Mouse (Mus musculus) midbrain, embryonic 11.5 days (tissue): ENCODE results near the gene Dync1li2. TPM values are rescaled to one million over a fixed set of nuclear protein-coding genes. Genes with fewer than 3 reads are reported as not detected.

Experiments used
- ATAC-seq: fragments of 200-750 bp; cut with Nextera tagmentation; 2 replicates; pipeline ENCODE4 v1.8.0; 2017; ENCODE audit warnings: moderate TSS enrichment, moderate library complexity; ENCODE audit not compliant: low FRiP score
- DNase-seq: peaks from one replicate; pipeline ENCODE4 v3.0.0; 2015; ENCODE audit warnings: low spot score; ENCODE audit errors: missing footprints
- H3K27ac ChIP-seq: fragments of 300-500 bp; sonication (generic); 2 replicates; pipeline ENCODE4 v1.5.1; 2014; ENCODE audit warnings: low read depth, low read length
- H3K27me3 ChIP-seq: fragments of 300-500 bp; sonication (generic); 2 replicates; pipeline ENCODE4 v1.6.1; 2014; ENCODE audit warnings: mild to moderate bottlenecking, low read length, moderate library complexity, mixed read lengths; ENCODE audit not compliant: control insufficient read depth, insufficient read depth
- H3K36me3 ChIP-seq: fragments of 300-500 bp; sonication (generic); 2 replicates; pipeline ENCODE4 v1.6.1; 2014; ENCODE audit warnings: mild to moderate bottlenecking, low read length, moderate library complexity, mixed read lengths; ENCODE audit not compliant: control insufficient read depth, insufficient read depth
- H3K4me1 ChIP-seq: fragments of 300-500 bp; sonication (generic); 2 replicates; pipeline ENCODE4 v1.6.1; 2014; ENCODE audit warnings: low read length; ENCODE audit not compliant: control insufficient read depth, insufficient read depth
- H3K4me2 ChIP-seq: fragments of 300-500 bp; sonication (generic); 2 replicates; pipeline ENCODE4 v1.6.1; 2014; ENCODE audit warnings: mild to moderate bottlenecking, moderate library complexity
- H3K4me3 ChIP-seq: fragments of 300-500 bp; sonication (generic); 2 replicates; pipeline ENCODE4 v1.5.1; 2014; ENCODE audit warnings: low read depth, low read length
- H3K9ac ChIP-seq: fragments of 300-500 bp; sonication (generic); 2 replicates; pipeline ENCODE4 v1.6.1; 2014; ENCODE audit warnings: low read length
- H3K9me3 ChIP-seq: fragments of 300-500 bp; sonication (generic); 2 replicates; pipeline ENCODE4 v1.6.1; 2016; ENCODE audit warnings: low read length; ENCODE audit not compliant: control insufficient read depth
- WGBS: fragments of 180-500 bp; shearing (Covaris S2); extraction: QIAGEN DNeasy Blood & Tissue Kit; methylation state at CpG from one replicate; pipeline ENCODE4 v1.1.7; 2014; 5-methylcytosine and 5-hydroxymethylcytosine counted together
- polyA plus RNA-seq: library from polyadenylated mRNA; unstranded; fragments of >200 nt; fragmentation: Nextera tagmentation; extraction: Ambion mirVana; gene quantifications from 2 replicates; pipeline ENCODE4 v1.2.1, GENCODE M21; 2014

The Dync1li2 gene
- polyA plus RNA-seq, 1 experiment from 2014 or later = 87.6 TPM

DNA sequence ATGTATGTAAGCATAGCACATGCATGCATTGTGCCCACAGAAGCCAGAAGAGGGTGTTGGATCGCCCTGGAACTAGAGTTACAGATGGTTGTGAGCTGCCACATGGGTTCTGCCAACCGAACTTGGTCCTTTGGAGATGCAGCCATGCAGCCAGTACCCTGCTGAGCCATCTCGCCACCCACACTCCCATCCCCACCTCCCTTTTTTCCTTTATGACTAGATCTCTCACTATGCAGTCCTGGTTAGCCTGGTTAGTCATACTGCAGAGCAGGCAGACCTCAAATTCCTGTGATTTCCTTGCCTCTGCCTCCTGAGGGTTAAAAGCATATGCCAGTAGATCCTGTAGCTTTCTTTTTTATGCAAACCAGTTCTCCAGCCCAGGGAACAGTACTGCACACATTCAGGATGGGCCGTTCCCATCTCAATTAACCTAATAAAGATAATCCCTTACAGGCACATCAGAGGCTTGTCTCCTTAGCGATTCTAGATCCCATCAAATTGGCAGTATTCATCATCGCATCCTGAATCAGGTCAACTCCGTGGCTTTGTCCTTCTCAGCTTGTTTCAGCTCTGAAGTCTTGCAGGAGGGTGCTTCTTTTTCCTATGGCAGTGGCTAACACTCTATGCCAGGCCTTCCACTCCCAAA is 32.1 kb downstream of the Dync1li2 start:
- H3K9ac ChIP-seq = no peak overlapping the region
- H3K27me3 ChIP-seq = no peaks in the 10 kb centered on the region
- H3K4me3 ChIP-seq = no peak overlapping the region
- no peaks in the 10 kb centered on the region for H3K4me1 ChIP-seq
- H3K27ac ChIP-seq = no peak overlapping the region
- H3K36me3 ChIP-seq = no peaks in the 10 kb centered on the region
- ATAC-seq (no peak), DNase-seq (no peak)
- 45% methylated on average over 7 of the region's 7 CpGs for WGBS
- no peaks in the 10 kb centered on the region for H3K9me3 ChIP-seq
- H3K4me2 ChIP-seq = no peak overlapping the region

DNA sequence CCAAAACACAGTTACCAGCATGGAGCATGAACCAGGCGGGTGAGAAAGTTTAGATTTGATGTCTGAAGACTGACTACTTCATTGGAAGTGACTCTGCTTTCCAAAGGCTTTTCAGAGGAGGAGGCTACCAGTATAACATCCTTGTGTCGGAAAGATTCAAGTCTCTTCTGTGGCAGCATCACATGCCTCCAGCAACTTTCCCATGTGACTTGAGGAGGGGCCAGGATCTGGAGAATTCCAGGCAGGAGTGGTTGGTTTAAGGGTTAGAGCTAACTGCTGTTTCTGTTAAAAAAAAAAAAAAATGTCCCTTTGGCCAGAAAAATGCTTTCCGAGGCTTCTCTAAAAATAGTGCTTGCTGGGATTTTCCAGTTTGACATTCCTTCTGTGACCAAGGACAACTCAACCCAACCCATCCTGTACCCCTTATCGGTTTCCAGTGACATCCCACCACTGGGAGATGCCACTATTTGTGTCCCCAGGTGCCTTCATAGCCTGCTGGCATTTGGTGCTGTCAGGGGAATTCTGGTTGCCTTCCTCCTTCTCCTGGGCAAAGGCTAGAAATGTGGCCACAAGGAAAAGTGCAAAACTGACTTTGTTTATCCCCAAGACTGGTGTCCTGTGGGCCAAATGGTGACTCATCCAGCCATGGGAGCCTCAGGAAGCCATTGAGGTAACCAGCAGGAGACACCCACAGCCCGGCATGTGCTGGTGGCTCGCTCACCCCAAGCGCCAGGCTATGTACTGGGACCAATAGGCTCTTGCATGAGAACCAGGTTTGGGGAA is 34.3 kb downstream of the Dync1li2 start:
- Histone ChIP-seq H3K9ac (no peak overlapping the region), H3K4me1 (no peaks in the 10 kb centered on the region), H3K4me3 (no peak overlapping the region), H3K4me2 (no peak overlapping the region), H3K9me3 (no peaks in the 10 kb centered on the region), H3K36me3 (no peaks in the 10 kb centered on the region), H3K27me3 (no peaks in the 10 kb centered on the region), H3K27ac (no peak overlapping the region)
- WGBS = 87% methylated on average over 7 of the region's 7 CpGs
- ATAC-seq (no peak), DNase-seq (no peak)

DNA sequence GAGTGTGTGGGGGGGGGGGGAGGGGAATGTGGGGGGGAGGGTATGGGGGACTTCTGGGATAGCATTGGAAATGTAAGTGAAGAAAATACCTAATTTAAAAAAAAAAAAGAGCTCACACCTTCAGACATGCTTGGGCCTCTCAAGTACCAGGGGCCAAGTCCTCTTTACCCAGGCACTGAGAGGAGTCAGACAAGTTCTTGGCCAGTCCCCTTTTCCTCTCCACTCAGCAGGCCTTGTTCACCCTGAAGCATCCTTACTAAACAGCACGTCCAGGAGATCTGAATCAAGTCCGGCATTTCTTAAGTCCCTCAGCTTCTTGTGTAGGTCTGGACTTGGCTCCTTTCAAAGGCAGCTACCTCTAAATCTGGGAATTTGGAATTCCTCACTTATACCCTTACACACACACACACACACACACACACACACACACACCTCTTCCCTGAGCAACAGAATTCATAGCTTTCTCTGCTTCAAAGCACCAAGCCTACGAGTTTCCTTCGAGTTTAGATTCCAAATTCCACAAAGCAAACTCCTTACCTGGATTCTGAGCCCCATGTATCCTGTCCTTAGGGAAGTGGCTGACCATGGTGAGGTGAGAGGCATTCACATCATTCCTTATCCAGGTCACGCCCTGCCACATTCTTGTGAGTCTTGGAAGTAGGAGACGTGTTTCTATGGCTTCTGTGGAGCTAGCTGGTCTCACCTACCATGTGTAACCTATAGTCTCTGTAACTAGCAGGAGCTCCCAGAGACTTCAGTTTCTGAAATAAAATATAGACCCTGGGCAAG is 36.3 kb downstream of the Dync1li2 start:
- ATAC-seq (no peak), DNase-seq (no peak)
- Histone ChIP-seq H3K9ac (no peak overlapping the region), H3K27me3 (no peaks in the 10 kb centered on the region), H3K36me3 (no peaks in the 10 kb centered on the region), H3K27ac (no peak overlapping the region), H3K4me1 (no peaks in the 10 kb centered on the region), H3K4me2 (no peak overlapping the region), H3K9me3 (no peaks in the 10 kb centered on the region), H3K4me3 (no peak overlapping the region)
- WGBS = 78% methylated on average over 6 of the region's 6 CpGs

DNA sequence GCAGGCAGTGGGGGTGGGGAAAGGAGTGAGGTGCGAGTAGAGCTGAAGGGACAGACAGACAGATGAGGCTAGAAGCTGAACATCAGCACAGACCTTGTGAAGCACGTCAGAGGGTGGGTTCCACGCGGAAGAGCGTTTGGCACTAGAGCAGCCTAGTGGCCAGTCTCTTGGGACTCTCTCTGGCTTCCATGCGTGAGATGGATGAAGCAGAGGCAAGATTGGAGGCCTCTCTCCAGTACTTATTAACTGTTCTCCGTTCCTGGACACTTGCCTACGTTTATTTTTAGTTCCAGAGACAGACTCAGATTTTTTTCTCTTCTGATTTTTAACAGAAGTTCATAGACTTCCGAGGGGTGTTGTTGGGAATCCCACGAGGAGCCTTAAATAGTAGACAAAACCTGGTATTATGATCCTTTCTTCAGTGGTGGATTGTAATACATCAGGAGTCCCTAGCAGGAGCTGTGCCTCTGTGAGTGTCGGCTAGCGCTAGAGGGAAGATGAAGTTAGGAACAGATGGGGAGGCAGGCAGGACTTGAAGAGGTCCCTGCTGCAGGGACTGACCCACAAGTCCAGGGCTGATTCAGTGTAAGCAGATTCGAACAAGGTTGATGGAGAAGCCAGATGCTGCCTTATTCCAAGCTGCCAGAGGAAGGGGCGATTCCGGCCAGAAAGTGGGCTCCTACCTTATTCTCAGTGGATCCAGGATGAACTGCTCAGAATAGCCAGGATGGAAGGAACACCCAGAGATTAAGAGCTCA is 37.2 kb downstream of the Dync1li2 start:
- H3K27me3 ChIP-seq = no peaks in the 10 kb centered on the region
- H3K36me3 ChIP-seq = no peaks in the 10 kb centered on the region
- WGBS = 78% methylated on average over 15 of the region's 15 CpGs

DNA sequence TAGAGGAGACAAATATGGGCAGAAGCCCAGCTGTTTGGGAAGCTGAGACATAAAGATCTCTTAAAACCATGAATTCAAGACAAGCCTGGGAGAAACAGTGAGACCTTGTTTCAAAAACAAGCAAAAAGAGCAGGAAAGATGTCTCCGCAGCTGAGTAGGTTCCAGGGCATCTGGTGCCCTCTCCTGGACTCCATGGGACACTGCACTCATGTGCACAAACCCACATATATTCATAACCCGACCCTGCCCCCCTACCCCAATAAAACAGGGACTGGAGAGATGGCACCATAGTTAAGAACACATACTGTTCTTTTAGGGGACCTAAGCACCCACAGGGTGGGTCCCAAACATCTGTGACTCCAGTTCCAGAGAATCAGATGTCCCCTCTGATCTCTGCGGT is 39.3 kb downstream of the Dync1li2 start:
- WGBS = 77% methylated on average over 3 of the region's 3 CpGs
- Histone ChIP-seq H3K4me3 (no peak overlapping the region), H3K27me3 (no peaks in the 10 kb centered on the region), H3K27ac (no peak overlapping the region), H3K4me1 (no peaks in the 10 kb centered on the region), H3K4me2 (no peak overlapping the region), H3K36me3 (no peaks in the 10 kb centered on the region), H3K9me3 (no peaks in the 10 kb centered on the region), H3K9ac (no peak overlapping the region)
- ATAC-seq = no peak
- DNase-seq = no peak

More for the DNA sequence above, 37.2 kb downstream of the Dync1li2 start:
- DNase-seq = no peak
- H3K9me3 ChIP-seq = no peaks in the 10 kb centered on the region
- no peak overlapping the region for H3K27ac ChIP-seq
- no peaks in the 10 kb centered on the region for H3K4me1 ChIP-seq
- no peak overlapping the region for H3K4me2 ChIP-seq
- no peak overlapping the region for H3K4me3 ChIP-seq
- ATAC-seq = no peak
- no peak overlapping the region for H3K9ac ChIP-seq

- 2% methylated on average over 34 of the region's 54 CpGs for WGBS
- Histone ChIP-seq H3K4me3 (peak within 1 kb of the TSS; percentile 83), H3K4me1 (peaks cover 10% of the 10 kb centered on the region), H3K4me2 (peak within 1 kb of the TSS; percentile 97), H3K27ac (no peak within 1 kb of the TSS), H3K9me3 (peaks cover 3% of the 10 kb centered on the region; the same call in 1 of the 2 replicates), H3K27me3 (no peaks in the 10 kb centered on the region), H3K36me3 (no peaks in the 10 kb centered on the region), H3K9ac (peak within 1 kb of the TSS; percentile 79)
- peak; percentile 85 for ATAC-seq
- DNase-seq = peak; percentile 92
Measured at GRCm38 (mm10) chr8:104395703-104396357, 47.0 kb downstream of the Dync1li2 start, which contains the start of gene Cmtm4. Gene Cmtm4 (minus strand): TSS chr8:104395807.

DNA sequence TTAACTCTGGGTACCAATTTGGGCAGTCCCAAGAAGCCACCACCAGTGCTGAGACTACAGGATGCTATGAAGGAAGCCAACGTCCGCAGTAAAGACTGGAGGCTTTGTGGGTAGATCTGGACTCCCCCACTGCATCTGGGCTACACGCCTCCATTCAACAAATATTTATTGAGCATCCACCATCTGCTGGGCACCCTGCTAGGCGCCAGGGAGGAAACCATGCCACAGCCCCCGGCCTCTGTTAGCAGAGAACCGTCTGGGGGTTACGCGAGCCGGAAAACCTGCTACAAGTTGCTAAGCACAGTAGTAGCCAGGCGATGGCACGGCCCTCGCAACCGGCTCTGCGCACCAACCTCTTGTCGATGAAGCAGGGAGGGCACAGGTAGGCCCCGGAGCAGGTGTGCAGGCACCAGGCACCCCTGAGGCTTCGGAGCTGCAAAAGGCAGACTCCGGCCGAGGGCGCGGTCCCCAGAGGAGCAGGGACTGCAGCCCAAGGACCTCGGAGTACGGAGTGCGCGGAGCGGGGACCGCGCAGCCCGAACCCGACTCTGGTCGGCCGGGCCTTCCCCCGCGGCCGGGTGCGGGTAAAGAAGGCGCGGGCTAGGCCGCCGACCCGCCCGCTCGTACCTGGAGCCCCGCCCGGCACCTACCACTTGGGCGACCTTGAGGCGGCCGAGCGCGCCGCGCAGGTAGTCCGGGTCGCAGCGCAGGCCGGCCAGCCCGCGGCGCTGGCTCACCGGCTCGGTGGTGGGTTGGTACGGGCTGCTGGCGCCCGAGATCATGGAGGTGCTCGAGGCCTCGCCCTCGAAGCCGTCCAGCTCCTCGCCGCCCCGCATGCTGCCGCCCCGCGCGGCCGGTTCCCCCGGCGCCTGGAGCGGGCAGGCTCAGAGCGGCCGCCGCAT is 47.8 kb downstream of the Dync1li2 start:
- Histone ChIP-seq H3K27ac (no peak overlapping the region), H3K36me3 (no peaks in the 10 kb centered on the region), H3K27me3 (no peaks in the 10 kb centered on the region), H3K9me3 (peaks cover 3% of the 10 kb centered on the region; the same call in 1 of the 2 replicates), H3K4me3 (peak overlapping the region; percentile 83), H3K4me2 (peak overlapping the region; percentile 97), H3K4me1 (peaks cover 10% of the 10 kb centered on the region), H3K9ac (peak overlapping the region; percentile 79)
- ATAC-seq (peak; percentile 85), DNase-seq (peak; percentile 95)
- under 1% methylated on average over 81 of the region's 82 CpGs for WGBS
